Mouse (Mus musculus) forebrain, embryonic 14.5 days (tissue): ENCODE measurements around the gene Adipoq. TPM values are rescaled to one million over a fixed set of nuclear protein-coding genes. Genes with fewer than 3 reads are reported as not detected.
"Not testable (repeated sequence)": the region's sequence is repeated elsewhere in the genome, so short reads cannot be mapped to it uniquely, and the experiment has no call there.

ENCODE experiments used
- ATAC-seq: fragments of 200-750 bp; cut with Nextera tagmentation; 2 replicates; pipeline ENCODE4 v1.8.0; 2017; ENCODE audit warnings: mild to moderate bottlenecking, moderate library complexity
- DNase-seq: peaks from one replicate; pipeline ENCODE4 v3.0.0-alpha.2; 2015; ENCODE audit warnings: low spot score
- H3K27ac ChIP-seq: fragments of 300-500 bp; sonication (generic); 2 replicates; pipeline ENCODE4 v1.5.1; 2014; ENCODE audit warnings: low read depth, mild to moderate bottlenecking, control low read depth, low read length, moderate library complexity
- H3K27me3 ChIP-seq: fragments of 300-500 bp; sonication (generic); replicated peaks from 2 replicates; pipeline ENCODE4 v1.6.1; 2014; ENCODE audit warnings: low read length, control low read depth, mixed read lengths; ENCODE audit not compliant: control insufficient read depth, insufficient read depth
- H3K36me3 ChIP-seq: fragments of 300-500 bp; sonication (generic); 2 replicates; pipeline ENCODE4 v1.6.1; 2014; ENCODE audit warnings: low read length, control low read depth; ENCODE audit not compliant: control insufficient read depth, insufficient read depth
- H3K4me1 ChIP-seq: fragments of 300-500 bp; sonication (generic); 2 replicates; pipeline ENCODE4 v1.6.1; 2014; ENCODE audit warnings: antibody characterized with exemption, low read length, control low read depth; ENCODE audit not compliant: control insufficient read depth, insufficient read depth
- H3K4me2 ChIP-seq: fragments of 300-500 bp; sonication (generic); 2 replicates; pipeline ENCODE4 v1.6.1; 2014; ENCODE audit warnings: mild to moderate bottlenecking, control low read depth, low read length
- H3K4me3 ChIP-seq: fragments of 300-500 bp; sonication (generic); 2 replicates; pipeline ENCODE4 v1.5.1; 2014; ENCODE audit warnings: low read depth, low read length, control low read depth
- H3K9ac ChIP-seq: fragments of 300-500 bp; sonication (generic); 2 replicates; pipeline ENCODE4 v1.6.1; 2014; ENCODE audit warnings: mild to moderate bottlenecking, low read length, control low read depth, moderate library complexity
- H3K9me3 ChIP-seq: fragments of 300-500 bp; sonication (generic); replicated peaks from 2 replicates; pipeline ENCODE4 v1.6.1; 2016; ENCODE audit warnings: low read length, control low read depth, mixed read lengths; ENCODE audit not compliant: control insufficient read depth
- WGBS: fragments of 180-500 bp; shearing (Covaris S2); extraction: QIAGEN DNeasy Blood & Tissue Kit; methylation state at CpG from one replicate; pipeline ENCODE4 v1.1.7; 2014; 5-methylcytosine and 5-hydroxymethylcytosine counted together
- polyA plus RNA-seq: library from polyadenylated mRNA; unstranded; fragments of >200 nt; fragmentation: Nextera tagmentation; extraction: Ambion mirVana; gene quantifications from 2 replicates; pipeline ENCODE4 v1.2.1, GENCODE M21; 2014

Adipoq gene
- polyA plus RNA-seq, 1 experiment from 2014 or later = not detected

DNA sequence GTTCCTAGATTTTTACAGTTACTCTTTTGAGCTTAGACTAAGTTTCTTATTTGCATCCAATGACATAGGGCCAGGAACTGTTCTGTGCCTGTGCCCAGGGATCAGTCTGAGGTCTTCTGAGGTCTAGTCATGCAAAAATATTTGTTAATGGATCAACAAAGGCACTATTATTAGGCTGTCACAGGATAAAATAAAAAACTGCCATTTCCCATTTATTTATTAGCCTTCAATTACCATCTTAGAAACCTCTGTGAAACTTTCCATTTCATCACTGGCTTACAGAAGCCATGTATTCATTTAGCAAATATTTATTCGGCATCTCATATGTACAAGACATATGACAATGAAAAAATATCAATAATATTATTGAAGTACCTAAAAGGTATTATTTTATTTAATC, 20.3 kb downstream of the Adipoq start:
- Histone ChIP-seq H3K27me3 (no peaks in the 10 kb centered on the region), H3K9ac (no peak overlapping the region), H3K27ac (no peak overlapping the region), H3K4me1 (no peaks in the 10 kb centered on the region), H3K4me2 (no peak overlapping the region), H3K9me3 (no peaks in the 10 kb centered on the region), H3K36me3 (no peaks in the 10 kb centered on the region), H3K4me3 (no peak overlapping the region)
- 94% methylated on average over 1 of the region's 1 CpGs for WGBS
- DNase-seq (no peak), ATAC-seq (no peak)

DNA sequence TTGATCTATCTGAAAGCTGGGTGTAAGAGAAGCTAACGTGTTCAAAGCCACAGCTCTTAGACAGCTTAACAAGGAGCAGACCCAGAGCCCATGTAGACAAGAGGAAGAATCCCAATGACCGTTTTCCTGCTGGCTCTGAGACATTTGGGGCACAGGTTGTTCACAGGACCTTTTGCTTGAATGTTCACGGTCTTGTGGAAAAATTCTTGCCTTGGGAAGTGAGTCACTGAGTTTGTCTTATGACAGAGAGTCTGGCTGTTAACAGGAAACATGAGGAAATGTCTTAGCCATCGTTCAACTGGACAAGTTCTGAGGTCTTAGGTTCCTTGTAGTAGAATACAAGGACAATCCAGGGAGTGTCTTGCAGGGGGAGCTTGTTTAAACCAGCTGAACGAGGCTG, 20.7 kb downstream of the Adipoq start:
- WGBS = 77% methylated on average over 5 of the region's 5 CpGs
- H3K4me2 ChIP-seq = no peak overlapping the region
- no peaks in the 10 kb centered on the region for H3K36me3 ChIP-seq
- ATAC-seq (no peak), DNase-seq (no peak)
- no peaks in the 10 kb centered on the region for H3K4me1 ChIP-seq
- H3K27me3 ChIP-seq = no peaks in the 10 kb centered on the region
- H3K9me3 ChIP-seq = no peaks in the 10 kb centered on the region
- no peak overlapping the region for H3K9ac ChIP-seq
- no peak overlapping the region for H3K4me3 ChIP-seq
- no peak overlapping the region for H3K27ac ChIP-seq

DNA sequence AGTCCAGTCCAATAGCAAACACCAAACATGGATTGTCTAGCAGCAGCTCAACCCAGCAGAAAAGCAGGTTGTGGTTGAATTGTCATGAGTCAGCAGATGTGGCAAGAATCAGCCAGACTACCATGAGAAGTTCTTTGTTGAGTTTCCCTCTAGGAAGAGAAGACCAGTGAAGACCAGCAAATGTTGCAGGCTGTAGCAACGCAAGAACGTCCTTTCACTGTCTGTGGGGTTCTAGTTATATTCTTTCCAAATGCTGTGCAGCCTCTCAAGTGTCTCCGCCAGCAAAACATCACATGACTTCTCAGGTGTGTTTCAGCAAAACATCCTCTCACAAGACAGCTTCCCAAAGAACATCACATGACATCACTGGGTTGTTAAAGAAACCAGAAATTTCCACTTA, 24.5 kb downstream of the Adipoq start:
- Histone ChIP-seq H3K9ac (no peak overlapping the region), H3K4me2 (no peak overlapping the region), H3K4me1 (no peaks in the 10 kb centered on the region), H3K9me3 (no peaks in the 10 kb centered on the region), H3K36me3 (no peaks in the 10 kb centered on the region), H3K27me3 (no peaks in the 10 kb centered on the region), H3K4me3 (no peak overlapping the region), H3K27ac (no peak overlapping the region)
- ATAC-seq (no peak), DNase-seq (no peak)
- 92% methylated on average over 3 of the region's 3 CpGs for WGBS

DNA sequence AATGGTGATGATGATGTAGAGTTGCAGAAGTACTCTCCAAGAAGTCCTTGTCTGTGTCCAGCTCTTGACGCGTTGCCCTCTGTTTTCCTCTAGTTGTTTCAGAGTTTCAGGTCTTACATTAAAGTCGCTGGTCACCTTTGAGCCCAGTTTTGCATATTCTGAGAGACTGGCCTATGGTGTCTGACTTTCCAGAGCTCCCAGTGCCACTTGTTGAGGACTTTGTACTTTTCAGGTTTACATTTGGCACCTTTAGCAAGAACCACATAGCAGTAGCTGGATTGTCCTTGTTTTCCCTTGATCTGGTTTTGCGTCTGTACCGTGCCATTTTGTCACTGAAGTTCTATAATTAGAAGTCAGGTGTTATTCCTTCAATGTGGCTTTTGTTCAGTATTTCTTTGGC, 27.6 kb downstream of the Adipoq start:
- H3K4me2 ChIP-seq = no peak overlapping the region
- ATAC-seq (no peak), DNase-seq (no peak)
- no peaks in the 10 kb centered on the region for H3K9me3 ChIP-seq
- no peak overlapping the region for H3K9ac ChIP-seq
- H3K36me3 ChIP-seq = no peaks in the 10 kb centered on the region
- no peak overlapping the region for H3K4me3 ChIP-seq
- no peaks in the 10 kb centered on the region for H3K27me3 ChIP-seq
- no peak overlapping the region for H3K27ac ChIP-seq
- no peaks in the 10 kb centered on the region for H3K4me1 ChIP-seq
- WGBS = 93% methylated on average over 5 of the region's 5 CpGs

DNA sequence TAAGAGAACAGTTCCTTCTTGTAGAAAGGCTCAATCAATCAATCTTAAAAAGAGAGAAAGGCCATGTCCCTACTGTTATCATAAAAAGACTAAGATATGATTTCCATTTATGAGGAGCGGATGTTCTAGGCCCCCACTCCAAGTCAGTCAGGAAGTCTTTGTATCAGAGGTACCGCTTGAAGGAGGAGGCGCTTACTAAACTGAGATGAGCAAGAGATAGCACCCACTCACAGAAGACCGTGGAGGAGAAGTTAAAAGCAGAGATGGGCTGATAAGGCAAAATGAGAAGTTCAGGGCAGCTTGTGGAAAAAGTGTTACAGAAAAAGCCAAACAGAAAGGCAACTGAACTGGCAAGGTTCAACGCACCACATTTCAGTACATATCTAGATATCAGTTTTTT, 28.5 kb downstream of the Adipoq start:
- ATAC-seq (no peak), DNase-seq (no peak)
- H3K4me3 ChIP-seq = no peak overlapping the region
- no peak overlapping the region for H3K27ac ChIP-seq
- H3K9ac ChIP-seq = no peak overlapping the region
- H3K4me1 ChIP-seq = no peaks in the 10 kb centered on the region
- no peaks in the 10 kb centered on the region for H3K9me3 ChIP-seq
- 94% methylated on average over 5 of the region's 5 CpGs for WGBS
- H3K4me2 ChIP-seq = no peak overlapping the region
- H3K27me3 ChIP-seq = no peaks in the 10 kb centered on the region
- no peaks in the 10 kb centered on the region for H3K36me3 ChIP-seq

DNA sequence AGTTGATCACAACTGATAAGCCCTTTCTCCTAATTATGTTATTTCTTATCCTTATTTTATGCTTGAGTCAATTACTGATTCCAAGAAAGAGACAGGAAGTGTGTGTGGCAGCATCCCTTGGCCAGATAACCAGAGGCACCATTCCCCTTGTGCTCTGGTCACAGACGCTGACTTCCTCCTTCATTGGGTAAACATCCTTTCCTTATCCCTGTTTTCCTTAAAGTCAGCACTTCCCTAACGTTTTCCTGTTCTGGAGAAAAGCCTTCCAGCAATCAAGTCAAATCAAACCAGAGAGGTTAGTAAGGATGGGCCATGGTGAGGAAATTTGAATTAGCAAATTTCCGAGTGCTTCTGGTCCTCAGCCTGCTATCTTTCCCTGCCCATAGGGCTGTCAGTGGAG, 29.6 kb downstream of the Adipoq start:
- H3K4me1 ChIP-seq = no peaks in the 10 kb centered on the region
- ATAC-seq = no peak
- H3K4me2 ChIP-seq = no peak overlapping the region
- no peaks in the 10 kb centered on the region for H3K9me3 ChIP-seq
- H3K36me3 ChIP-seq = no peaks in the 10 kb centered on the region
- no peak overlapping the region for H3K4me3 ChIP-seq
- no peak for DNase-seq
- H3K27me3 ChIP-seq = no peaks in the 10 kb centered on the region
- H3K9ac ChIP-seq = no peak overlapping the region
- no peak overlapping the region for H3K27ac ChIP-seq
- 73% methylated on average over 3 of the region's 3 CpGs for WGBS

DNA sequence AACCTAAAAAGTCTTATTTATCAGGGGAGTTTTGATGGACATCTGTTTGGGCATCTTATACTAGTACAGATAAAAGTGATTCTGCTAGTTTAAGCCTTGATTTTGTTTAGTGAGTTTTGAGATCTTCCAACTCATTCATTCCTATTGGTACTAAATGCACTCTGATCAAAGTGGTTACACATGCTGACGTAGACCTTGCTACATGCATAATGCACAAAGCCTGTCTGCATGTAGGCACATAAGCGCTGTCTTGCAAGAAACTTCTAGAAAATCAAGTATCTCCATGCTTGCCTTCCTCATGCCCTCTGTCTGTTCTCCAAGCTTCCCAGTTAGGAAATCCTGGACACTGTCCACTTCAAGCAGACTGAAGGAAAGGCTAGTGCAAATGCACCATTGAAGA, 31.5 kb downstream of the Adipoq start:
- Histone ChIP-seq H3K9ac (no peak overlapping the region), H3K27ac (no peak overlapping the region), H3K9me3 (no peaks in the 10 kb centered on the region), H3K36me3 (no peaks in the 10 kb centered on the region), H3K4me2 (no peak overlapping the region), H3K27me3 (no peaks in the 10 kb centered on the region), H3K4me3 (no peak overlapping the region), H3K4me1 (no peaks in the 10 kb centered on the region)
- ATAC-seq (no peak), DNase-seq (no peak)
- 94% methylated on average over 2 of the region's 2 CpGs for WGBS

DNA sequence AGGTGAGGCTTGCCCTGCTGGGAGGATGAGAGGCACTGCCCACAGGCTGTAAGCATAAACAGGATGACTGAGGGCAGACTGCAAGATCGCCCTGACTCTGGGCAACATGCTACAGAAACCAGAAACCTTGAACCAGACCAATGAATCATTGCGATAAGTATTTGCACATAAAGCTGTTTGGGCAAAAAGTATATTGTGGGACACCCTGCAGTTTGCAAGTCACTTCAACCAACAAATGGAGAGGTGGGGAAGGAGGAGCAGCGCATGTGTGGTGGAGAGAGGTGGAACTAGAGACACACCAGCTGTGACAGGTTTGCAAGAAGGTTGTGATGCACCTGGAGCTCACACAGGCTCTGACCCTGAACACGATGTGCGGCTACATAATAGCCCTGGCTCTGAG, 32.5 kb downstream of the Adipoq start:
- no peak overlapping the region for H3K9ac ChIP-seq
- 95% methylated on average over 5 of the region's 5 CpGs for WGBS
- no peaks in the 10 kb centered on the region for H3K9me3 ChIP-seq
- no peak overlapping the region for H3K4me3 ChIP-seq
- DNase-seq = no peak
- no peak for ATAC-seq
- H3K4me2 ChIP-seq = no peak overlapping the region
- H3K27ac ChIP-seq = no peak overlapping the region
- no peaks in the 10 kb centered on the region for H3K4me1 ChIP-seq
- H3K27me3 ChIP-seq = no peaks in the 10 kb centered on the region
- no peaks in the 10 kb centered on the region for H3K36me3 ChIP-seq

DNA sequence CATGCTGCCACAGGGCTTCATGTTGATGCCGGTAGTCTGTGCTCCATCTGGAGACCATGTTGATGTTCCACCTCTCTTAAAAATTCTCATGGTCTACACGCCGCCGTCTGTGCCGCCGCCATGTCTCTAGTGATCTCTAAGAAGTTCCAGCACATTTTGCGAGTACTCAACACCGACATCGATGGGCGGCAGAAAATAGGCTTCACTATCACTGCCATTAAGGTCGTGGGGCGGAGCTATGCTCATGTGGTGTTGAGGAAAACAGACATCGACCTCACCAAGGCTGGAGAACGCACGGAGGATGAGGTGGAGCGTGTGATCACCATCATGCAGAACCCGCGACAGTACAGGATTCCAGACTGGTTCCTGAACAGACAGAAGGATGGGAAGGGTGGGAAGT, 33.1 kb downstream of the Adipoq start:
- not testable (repeated sequence) for DNase-seq, H3K4me3 ChIP-seq, H3K27me3 ChIP-seq, H3K27ac ChIP-seq, H3K9ac ChIP-seq, H3K9me3 ChIP-seq, H3K36me3 ChIP-seq, H3K4me2 ChIP-seq, ATAC-seq, H3K4me1 ChIP-seq
- WGBS = 92% methylated on average over 18 of the region's 18 CpGs

DNA sequence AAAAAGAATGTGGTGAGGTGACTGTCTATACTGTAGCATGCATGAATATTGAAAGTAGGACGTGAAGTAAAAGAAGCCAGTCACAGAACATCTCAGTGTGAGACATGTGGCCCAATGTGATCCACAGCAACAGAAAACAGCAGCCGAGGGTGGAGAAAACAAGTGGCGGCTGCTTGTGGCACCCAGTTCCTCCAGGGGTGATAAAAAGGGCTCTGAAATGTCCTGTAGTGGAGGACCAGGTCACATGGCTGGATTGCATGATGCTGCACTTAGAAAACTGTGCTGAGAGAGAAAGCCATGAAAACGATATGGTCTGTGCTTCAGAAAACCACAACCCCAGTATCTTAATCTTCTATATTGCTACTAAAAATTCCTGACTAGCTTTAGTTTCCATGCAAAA, 34.7 kb downstream of the Adipoq start:
- no peaks in the 10 kb centered on the region for H3K9me3 ChIP-seq
- no peak overlapping the region for H3K9ac ChIP-seq
- no peak overlapping the region for H3K4me3 ChIP-seq
- WGBS = 85% methylated on average over 4 of the region's 4 CpGs
- ATAC-seq (no peak), DNase-seq (no peak)
- H3K27ac ChIP-seq = no peak overlapping the region
- no peaks in the 10 kb centered on the region for H3K27me3 ChIP-seq
- no peaks in the 10 kb centered on the region for H3K36me3 ChIP-seq
- H3K4me1 ChIP-seq = no peaks in the 10 kb centered on the region
- no peak overlapping the region for H3K4me2 ChIP-seq
